Mouse (Mus musculus) c-Kit-positive CD71-positive TER-119-negative erythroid progenitor cells, embryonic 14.5 days (primary cell): Measurements from ENCODE around the gene Foxp1.

Experiments
- DNase-seq: peaks from one replicate; pipeline ENCODE4 v3.0.0-alpha.2; 2013; ENCODE audit warnings: low read depth

Gene Foxp1

GRCm38 (mm10) chr6:98994104-98994787 lies 528.3 kb downstream of the Foxp1 start:
- DNase-seq: no peak

DNA sequence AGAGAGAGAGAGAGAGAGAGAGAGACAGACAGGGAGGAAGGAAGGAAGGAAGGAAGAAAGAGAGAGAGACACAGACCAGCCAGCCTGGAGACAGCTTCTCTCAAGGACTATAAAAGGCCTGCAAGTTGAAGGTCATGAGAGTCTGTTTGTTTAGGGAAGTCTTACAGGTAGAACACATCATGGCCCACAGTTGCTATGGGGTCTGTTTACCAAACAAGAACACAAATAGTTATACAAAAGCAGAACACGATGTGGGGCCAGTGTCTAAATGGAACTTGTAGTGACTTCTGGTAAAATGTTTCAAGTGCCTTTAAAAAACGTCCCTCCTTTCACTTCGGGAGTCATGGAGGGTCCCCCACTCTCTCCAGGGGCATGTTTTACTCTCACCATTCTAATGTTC lies 529.3 kb downstream of the Foxp1 start:
- no peak for DNase-seq

- no peak for DNase-seq
Observed at GRCm38 (mm10) chr6:98992772-98993147, 529.8 kb downstream of the Foxp1 start.

DNA sequence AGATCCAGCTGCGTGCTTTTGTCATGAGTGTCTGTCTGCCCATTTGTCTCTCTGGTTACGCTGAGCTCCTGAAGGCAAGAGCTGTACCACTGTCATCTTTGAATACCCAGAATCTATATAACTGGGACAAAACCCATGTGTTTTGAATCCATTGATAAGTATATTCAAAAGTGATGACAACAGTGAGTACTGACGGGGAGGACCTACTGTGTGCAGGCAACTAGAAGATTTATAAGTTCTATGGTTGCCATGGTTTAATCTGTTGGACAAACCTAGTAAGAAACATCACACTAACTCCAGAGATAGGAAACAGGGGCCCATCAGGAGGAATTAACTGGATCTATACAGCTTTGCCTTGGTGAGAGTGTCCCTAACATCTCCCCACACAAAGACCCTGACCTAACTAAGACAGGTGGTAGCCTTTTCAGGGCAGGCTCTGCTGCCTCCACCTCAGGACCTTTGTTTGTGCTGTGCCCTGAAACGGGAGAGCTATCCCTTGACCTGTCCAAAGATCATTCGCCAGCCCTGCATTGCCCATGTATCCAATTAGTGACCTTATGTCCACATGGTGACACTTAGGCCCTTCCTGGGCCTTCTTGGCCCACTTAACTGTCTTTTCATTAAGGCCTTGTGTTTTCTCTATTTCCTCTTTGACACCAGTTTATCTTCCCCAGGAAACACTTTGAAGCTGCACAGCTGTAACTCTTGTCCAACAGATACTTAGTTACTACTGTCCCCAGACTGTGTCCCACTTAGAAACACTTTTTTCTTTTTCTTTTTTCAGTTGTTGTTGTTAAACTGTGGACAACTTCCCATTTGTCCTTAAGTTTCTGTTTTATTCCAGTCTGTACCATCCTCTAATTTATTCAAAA lies 530.4 kb downstream of the Foxp1 start:
- DNase-seq: no peak

GRCm38 (mm10) chr6:98987533-98988169 lies 534.9 kb downstream of the Foxp1 start:
- no peak for DNase-seq

DNA sequence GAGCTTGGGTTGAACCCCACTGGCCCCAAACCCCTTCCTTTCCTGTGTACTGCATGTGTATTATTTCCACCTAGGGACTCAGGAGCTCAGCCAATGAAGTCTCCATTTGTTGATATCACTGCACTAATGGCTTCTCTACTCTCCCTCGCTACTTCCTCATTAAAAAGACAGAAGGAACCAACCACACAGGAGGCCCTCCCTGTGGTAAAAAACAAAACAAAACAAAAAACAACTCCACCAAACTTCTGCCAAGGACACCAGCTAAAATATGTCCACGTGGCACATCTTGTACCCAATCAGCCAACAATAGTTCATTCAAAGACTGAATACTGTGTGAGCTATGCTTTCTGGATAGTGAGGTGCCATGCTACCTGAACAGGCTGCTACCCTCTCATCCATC lies 537.1 kb downstream of the Foxp1 start:
- no peak for DNase-seq

DNA sequence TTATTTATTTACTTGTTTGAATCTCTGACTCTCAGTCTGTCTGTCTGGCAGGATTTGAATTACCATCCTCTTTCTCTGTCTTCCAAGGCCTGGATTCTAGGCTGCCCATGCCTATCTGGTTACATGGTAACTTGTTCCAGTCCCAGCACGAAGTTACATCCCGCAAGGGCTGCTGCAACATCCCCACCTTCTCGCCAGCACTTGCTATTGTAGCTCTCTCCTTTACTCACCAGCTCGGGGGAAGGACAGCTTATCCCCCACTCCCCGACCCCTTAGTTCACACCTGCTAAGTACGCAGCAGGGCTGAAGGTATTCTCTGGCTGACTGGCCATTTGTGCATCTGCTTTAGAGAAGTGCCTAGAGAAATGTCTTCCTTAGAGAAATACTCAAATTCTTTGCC lies 537.9 kb downstream of the Foxp1 start:
- no peak for DNase-seq

GRCm38 (mm10) chr6:98984026-98984425 lies 538.5 kb downstream of the Foxp1 start:
- DNase-seq: no peak

DNA sequence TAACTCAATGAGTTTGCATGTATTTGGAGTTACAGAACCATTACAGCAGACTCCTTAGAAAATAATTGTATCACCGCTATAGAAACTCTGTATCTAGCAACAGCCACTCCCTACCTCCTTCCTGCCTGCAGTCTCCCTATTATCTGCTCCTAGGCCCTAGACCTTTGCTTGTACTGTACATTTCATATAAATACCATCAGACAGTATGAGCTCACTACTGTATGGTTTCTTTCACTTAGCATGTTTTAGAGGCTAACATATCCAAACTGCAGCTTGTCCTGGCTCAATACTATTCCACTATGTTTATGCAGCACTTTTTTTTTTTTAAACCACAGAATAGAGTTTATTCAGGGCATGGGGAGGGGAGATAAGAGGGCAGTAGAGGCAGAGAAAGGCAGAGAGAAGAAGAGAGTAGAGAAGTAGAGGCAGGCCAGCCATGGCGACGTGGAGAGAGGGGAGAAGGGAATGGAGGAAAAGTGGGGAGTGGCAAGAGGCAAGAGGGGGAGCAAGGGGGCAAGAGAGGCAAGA lies 539.1 kb downstream of the Foxp1 start:
- DNase-seq: no peak

GRCm38 (mm10) chr6:98981265-98981664 lies 541.3 kb downstream of the Foxp1 start:
- DNase-seq: no peak

- DNase-seq: no peak
Observed at GRCm38 (mm10) chr6:98980432-98980831, 542.1 kb downstream of the Foxp1 start.

GRCm38 (mm10) chr6:98980001-98980400 lies 542.5 kb downstream of the Foxp1 start:
- DNase-seq: no peak

GRCm38 (mm10) chr6:98977806-98978205 lies 544.7 kb downstream of the Foxp1 start:
- DNase-seq: no peak

- DNase-seq: no peak
Observed at GRCm38 (mm10) chr6:98975918-98976317, 546.6 kb downstream of the Foxp1 start.

GRCm38 (mm10) chr6:98973433-98973832 lies 549.1 kb downstream of the Foxp1 start:
- no peak for DNase-seq

- DNase-seq: no peak
Observed at GRCm38 (mm10) chr6:98972404-98972803, 550.1 kb downstream of the Foxp1 start.

DNA sequence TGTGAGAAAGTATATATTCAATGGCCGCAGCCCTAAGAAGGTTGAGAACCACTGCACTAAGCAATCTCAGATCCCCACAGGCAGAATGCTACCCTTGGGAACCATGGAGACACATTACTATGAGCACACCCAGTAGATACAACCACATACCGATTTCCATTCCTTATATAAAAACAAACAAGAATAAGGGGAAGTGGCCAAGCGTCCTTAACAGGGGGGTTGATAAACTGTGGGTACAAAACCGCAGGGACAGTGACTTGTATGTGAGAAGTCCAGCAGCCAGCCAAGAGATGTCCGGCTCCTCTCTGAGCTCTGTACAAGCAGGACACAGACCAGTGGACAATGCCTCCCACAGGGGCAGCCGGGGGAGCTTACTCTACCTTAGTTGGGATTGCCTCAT lies 563.2 kb downstream of the Foxp1 start:
- no peak for DNase-seq

DNA sequence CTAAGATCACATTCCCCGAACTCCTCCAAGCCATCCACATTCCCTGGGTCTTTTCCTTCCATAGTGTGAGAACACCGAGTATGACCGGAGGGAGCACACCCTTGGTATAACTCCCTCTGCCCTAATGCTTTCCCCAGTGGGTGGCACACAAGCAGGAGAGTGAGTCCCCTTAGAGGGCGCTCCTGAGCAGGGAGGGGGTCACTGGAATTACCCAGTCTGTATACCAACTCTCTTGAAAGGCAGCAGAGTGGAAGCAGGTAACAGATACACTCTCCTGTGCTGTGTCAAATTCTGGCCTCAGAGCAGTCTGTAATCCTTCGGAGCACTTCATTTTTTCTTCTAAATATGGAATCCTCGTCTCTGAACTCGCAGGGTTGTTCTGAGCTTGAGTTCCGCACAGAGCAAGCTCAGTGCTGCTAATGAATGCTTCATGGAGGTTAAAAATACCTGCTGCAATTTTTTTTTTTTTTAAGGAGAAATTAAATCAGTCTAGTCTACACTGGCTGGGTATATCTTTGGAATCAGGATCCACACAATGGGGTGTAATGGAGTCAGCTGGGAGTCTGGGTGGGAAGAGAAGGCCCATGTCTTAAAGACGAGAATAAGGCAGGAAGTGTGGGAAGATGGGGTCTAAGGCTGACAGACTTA lies 565.9 kb downstream of the Foxp1 start:
- no peak for DNase-seq

DNA sequence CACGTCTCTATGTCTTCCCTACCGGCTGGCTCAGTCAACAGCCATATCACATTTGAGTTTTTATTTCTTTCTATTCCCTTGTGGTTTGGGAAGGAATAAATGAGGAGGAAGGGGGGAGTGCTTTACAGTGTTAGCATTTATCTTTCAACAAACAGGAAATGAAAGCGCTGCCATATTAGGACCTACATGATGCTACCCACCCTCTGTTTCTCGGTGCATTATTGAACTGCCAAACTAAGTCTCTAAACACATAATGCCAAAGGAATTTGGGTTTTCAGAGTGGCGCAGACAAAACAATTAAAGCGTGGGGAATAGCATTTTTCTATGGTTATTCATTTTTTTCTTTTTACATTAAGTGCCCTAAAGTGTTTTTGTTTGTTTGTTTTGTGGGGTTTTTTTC lies 566.8 kb downstream of the Foxp1 start:
- no peak for DNase-seq

- DNase-seq: no peak
Observed at GRCm38 (mm10) chr6:98954439-98954838, 568.1 kb downstream of the Foxp1 start.

DNA sequence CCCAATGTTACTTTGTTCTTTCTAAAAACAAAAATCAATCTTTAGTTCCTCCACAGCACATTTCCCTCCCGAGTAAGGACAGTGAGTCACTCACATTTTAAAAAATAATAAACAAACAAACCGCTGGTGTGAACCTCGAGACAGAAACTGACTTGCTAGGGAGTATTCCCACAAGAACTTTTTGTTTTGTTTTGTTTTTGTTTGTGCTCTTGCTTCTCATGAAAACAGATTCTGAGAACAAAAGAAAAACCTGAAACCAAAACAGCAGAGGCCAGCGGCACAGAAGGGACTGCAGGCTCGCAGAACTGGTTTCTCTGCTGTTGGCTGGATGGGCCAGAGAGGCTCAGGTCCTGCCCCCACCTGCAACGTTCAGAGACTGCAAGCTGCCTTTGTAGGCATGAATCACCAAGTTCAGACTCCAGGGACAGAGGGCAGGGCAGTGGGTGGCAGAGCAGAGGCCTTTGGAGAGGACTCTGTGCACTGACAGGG lies 572.8 kb downstream of the Foxp1 start:
- DNase-seq: no peak

DNA sequence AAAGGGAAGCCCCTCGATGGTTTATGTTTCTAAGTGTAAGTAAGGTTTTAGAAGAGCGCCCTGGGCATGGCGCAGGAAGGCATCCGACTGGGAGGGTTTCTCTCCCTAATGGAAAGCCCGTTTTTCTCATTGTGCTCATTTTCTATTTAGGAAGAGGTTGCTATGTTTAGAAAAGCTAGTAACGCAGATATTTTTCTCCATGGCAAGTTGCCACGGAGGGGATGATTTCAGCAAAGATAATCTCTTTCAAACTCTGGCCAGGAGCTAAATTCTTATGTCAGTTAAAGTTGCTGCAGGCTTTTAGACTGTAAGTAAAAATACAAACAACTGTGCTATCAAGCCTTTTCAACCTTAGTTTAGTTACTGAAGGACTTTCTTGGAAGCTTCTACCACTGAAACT lies 573.2 kb downstream of the Foxp1 start:
- DNase-seq: no peak
